Mouse (Mus musculus) stomach, postnatal 0 days (tissue): ENCODE results near the gene Pdcd6.

Source experiments
- CTCF ChIP-seq: IDR thresholded peaks from 2 replicates; pipeline ENCODE4 v1.5.1; 2016; ENCODE audit warnings: antibody characterized with exemption, low read depth, mild to moderate bottlenecking, moderate library complexity
- EP300 ChIP-seq: optimal IDR thresholded peaks from 2 replicates; pipeline ENCODE3; 2016; ENCODE audit warnings: antibody characterized with exemption

GRCm38 (mm10) chr13:74316789-74317169 lies 601 bp downstream of the Pdcd6 start:
- TF ChIP-seq EP300, result no peak
- no peak for TF ChIP-seq CTCF
